Mouse (Mus musculus): Measurements from ENCODE around the gene Src. TPM values are rescaled to one million over a fixed set of nuclear protein-coding genes. Genes with fewer than 3 reads are reported as not detected.

Src gene
- polyA plus RNA-seq, 1 experiment from 2014 or later, result 20.9 TPM

GRCm38 (mm10) chr2:157463887-157464745 is 45.9 kb downstream of the Src start:
- H3K36me3 ChIP-seq (ENCODE audit: control insufficient read depth, insufficient read depth, low read length), result peaks cover 24% of the 10 kb centered on the region
- peak overlapping the region; percentile 54 for H3K9ac ChIP-seq (ENCODE audit: low read length)
- 38% methylated on average over 16 of the region's 16 CpGs for WGBS
- H3K4me1 ChIP-seq (replicated peaks; ENCODE audit: control insufficient read depth, insufficient read depth, low read length), result peaks cover 46% of the 10 kb centered on the region
- H3K27ac ChIP-seq (ENCODE audit: low read length), result peak overlapping the region; percentile 88
- H3K9me3 ChIP-seq (ENCODE audit: control insufficient read depth, low read length), result no peaks in the 10 kb centered on the region
- no peak overlapping the region for H3K4me3 ChIP-seq (ENCODE audit: low read length)
- no peaks in the 10 kb centered on the region for H3K27me3 ChIP-seq (ENCODE audit: control insufficient read depth, insufficient read depth, low read depth, low read length)
- H3K4me2 ChIP-seq (ENCODE audit: low read depth, low read length), result peak overlapping the region; percentile 6; the same call in 1 of the 2 replicates
- ATAC-seq (ENCODE audit: low read depth), result peak; percentile 3

- Histone ChIP-seq H3K36me3 (ENCODE audit: control insufficient read depth, insufficient read depth, low read length) (peaks cover 28% of the 10 kb centered on the region), H3K4me2 (ENCODE audit: low read depth, low read length) (peak overlapping the region; percentile 6; the same call in 1 of the 2 replicates), H3K27ac (ENCODE audit: low read length) (peak overlapping the region; percentile 88), H3K4me1 (replicated peaks; ENCODE audit: control insufficient read depth, insufficient read depth, low read length) (peaks cover 44% of the 10 kb centered on the region), H3K9me3 (ENCODE audit: control insufficient read depth, low read length) (no peaks in the 10 kb centered on the region), H3K4me3 (ENCODE audit: low read length) (no peak overlapping the region), H3K27me3 (ENCODE audit: control insufficient read depth, insufficient read depth, low read depth, low read length) (no peaks in the 10 kb centered on the region), H3K9ac (ENCODE audit: low read length) (peak overlapping the region; percentile 54)
- 12% methylated on average over 11 of the region's 12 CpGs for WGBS
- ATAC-seq (ENCODE audit: low read depth), result peak; percentile 92
These were observed 46.5 kb downstream of the Src start for GRCm38 (mm10) chr2:157464746-157465126.

DNA sequence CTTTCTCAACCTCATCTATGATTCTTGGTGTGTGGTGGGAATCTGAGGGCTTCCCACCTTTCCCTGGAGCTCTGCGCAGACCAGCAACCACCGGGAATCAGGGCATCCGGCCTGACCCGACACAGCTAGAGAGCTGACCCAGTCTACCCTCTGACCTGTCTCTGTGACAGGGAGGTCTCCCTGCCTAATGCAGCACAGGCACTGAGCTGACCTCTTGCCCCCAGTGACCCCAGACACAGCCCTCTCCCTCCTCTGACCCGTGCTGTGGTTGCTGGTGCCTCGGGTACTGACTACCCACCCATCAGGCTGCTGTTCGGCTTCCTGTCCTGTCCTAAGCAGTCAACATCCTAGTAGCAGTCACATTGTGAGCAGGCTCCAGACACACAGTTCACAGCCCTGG is 48.6 kb downstream of the Src start:
- Histone ChIP-seq H3K4me1 (replicated peaks; ENCODE audit: control insufficient read depth, insufficient read depth, low read length) (peaks cover 44% of the 10 kb centered on the region), H3K4me3 (ENCODE audit: low read length) (no peak overlapping the region), H3K9me3 (ENCODE audit: control insufficient read depth, low read length) (no peaks in the 10 kb centered on the region), H3K36me3 (ENCODE audit: control insufficient read depth, insufficient read depth, low read length) (peaks cover 27% of the 10 kb centered on the region), H3K27ac (ENCODE audit: low read length) (no peak overlapping the region), H3K9ac (ENCODE audit: low read length) (no peak overlapping the region), H3K27me3 (ENCODE audit: control insufficient read depth, insufficient read depth, low read depth, low read length) (no peaks in the 10 kb centered on the region), H3K4me2 (ENCODE audit: low read depth, low read length) (no peak overlapping the region)
- 61% methylated on average over 7 of the region's 7 CpGs for WGBS
- no peak for ATAC-seq (ENCODE audit: low read depth)

DNA sequence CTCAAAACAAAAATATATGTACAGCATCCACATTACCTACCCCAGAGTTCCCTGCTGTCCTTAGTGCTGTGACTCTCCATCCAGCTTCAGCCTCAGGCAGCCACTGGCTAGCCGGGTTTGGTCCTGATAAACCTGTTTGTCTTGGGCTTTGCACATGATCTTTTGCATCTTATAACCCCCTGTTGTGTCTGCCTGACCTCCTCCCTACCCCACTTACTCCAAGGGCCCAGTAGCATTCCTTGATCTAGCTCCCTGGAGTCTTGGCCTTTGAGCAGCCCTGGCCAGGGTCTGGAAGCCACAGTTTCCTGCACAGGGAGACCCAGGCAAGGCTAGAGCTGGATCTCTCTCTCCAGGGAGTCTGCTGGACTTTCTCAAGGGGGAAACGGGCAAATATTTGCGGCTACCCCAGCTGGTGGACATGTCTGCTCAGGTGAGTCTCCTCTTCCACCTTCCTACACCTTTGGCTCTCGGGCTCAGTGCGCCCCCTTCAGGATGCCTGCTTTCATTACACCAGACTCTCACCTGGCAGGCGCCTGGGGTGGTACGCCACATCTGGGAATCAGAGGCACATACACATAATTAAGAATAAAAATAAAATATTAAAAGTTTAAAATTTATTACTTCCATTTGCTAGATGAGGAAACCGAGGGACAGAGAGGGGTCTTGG is 50.0 kb downstream of the Src start:
- Histone ChIP-seq H3K4me2 (ENCODE audit: low read depth, low read length) (no peak overlapping the region), H3K4me1 (replicated peaks; ENCODE audit: control insufficient read depth, insufficient read depth, low read length) (peaks cover 30% of the 10 kb centered on the region), H3K36me3 (ENCODE audit: control insufficient read depth, insufficient read depth, low read length) (peaks cover 24% of the 10 kb centered on the region), H3K27me3 (ENCODE audit: control insufficient read depth, insufficient read depth, low read depth, low read length) (no peaks in the 10 kb centered on the region), H3K4me3 (ENCODE audit: low read length) (no peak overlapping the region), H3K9ac (ENCODE audit: low read length) (no peak overlapping the region), H3K9me3 (ENCODE audit: control insufficient read depth, low read length) (no peaks in the 10 kb centered on the region), H3K27ac (ENCODE audit: low read length) (no peak overlapping the region)
- no peak for ATAC-seq (ENCODE audit: low read depth)
- WGBS, result 69% methylated on average over 8 of the region's 8 CpGs

- Histone ChIP-seq H3K9me3 (ENCODE audit: control insufficient read depth, low read length) (no peaks in the 10 kb centered on the region), H3K27me3 (ENCODE audit: control insufficient read depth, insufficient read depth, low read depth, low read length) (no peaks in the 10 kb centered on the region), H3K9ac (ENCODE audit: low read length) (no peak overlapping the region), H3K4me1 (replicated peaks; ENCODE audit: control insufficient read depth, insufficient read depth, low read length) (peaks cover 16% of the 10 kb centered on the region), H3K36me3 (ENCODE audit: control insufficient read depth, insufficient read depth, low read length) (peaks cover 22% of the 10 kb centered on the region), H3K27ac (ENCODE audit: low read length) (peak overlapping the region; percentile 57), H3K4me3 (ENCODE audit: low read length) (no peak overlapping the region), H3K4me2 (ENCODE audit: low read depth, low read length) (no peak overlapping the region)
- WGBS, result 55% methylated on average over 7 of the region's 7 CpGs
- peak; percentile 19; the same call in 1 of the 2 replicates for ATAC-seq (ENCODE audit: low read depth)
These were observed 53.0 kb downstream of the Src start for GRCm38 (mm10) chr2:157471292-157471691.

GRCm38 (mm10) chr2:157471737-157472136 is 53.5 kb downstream of the Src start:
- peaks cover 19% of the 10 kb centered on the region for H3K36me3 ChIP-seq (ENCODE audit: control insufficient read depth, insufficient read depth, low read length)
- 35% methylated on average over 6 of the region's 6 CpGs for WGBS
- no peak overlapping the region for H3K9ac ChIP-seq (ENCODE audit: low read length)
- H3K4me2 ChIP-seq (ENCODE audit: low read depth, low read length), result no peak overlapping the region
- H3K27ac ChIP-seq (ENCODE audit: low read length), result peak overlapping the region; percentile 57
- peaks cover 16% of the 10 kb centered on the region for H3K4me1 ChIP-seq (replicated peaks; ENCODE audit: control insufficient read depth, insufficient read depth, low read length)
- no peaks in the 10 kb centered on the region for H3K27me3 ChIP-seq (ENCODE audit: control insufficient read depth, insufficient read depth, low read depth, low read length)
- H3K9me3 ChIP-seq (ENCODE audit: control insufficient read depth, low read length), result no peaks in the 10 kb centered on the region
- peak; percentile 22 for ATAC-seq (ENCODE audit: low read depth)
- no peak overlapping the region for H3K4me3 ChIP-seq (ENCODE audit: low read length)

DNA sequence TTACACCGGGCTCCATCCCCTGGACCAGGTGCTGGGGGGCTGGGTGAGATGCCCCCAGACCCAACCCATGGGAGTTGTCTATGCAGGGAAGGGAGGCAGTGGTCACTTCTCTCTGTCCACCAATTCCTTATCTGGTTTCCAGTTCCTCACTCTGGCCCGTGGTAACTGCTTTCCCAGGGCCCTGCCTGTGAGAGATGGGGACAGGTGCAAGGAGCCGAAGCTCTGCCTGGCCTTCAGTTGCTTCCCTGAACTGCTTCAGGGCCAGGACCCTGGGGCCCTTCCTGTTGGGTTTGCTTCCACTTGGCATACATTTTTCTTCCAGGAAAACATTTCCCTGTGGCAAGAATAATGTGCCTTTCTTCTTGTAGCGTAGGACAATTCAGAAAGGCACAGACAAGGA is 54.2 kb downstream of the Src start:
- WGBS, result 59% methylated on average over 4 of the region's 4 CpGs
- no peak for ATAC-seq (ENCODE audit: low read depth)
- peak overlapping the region; percentile 30; the same call in 1 of the 2 replicates for H3K27ac ChIP-seq (ENCODE audit: low read length)

GRCm38 (mm10) chr2:157474269-157474729 is 56.1 kb downstream of the Src start:
- Histone ChIP-seq H3K9me3 (ENCODE audit: control insufficient read depth, low read length) (no peaks in the 10 kb centered on the region), H3K27ac (ENCODE audit: low read length) (0 out of 2 replicates have a peak overlapping the region, but pooled peaks have one; percentile 7), H3K36me3 (ENCODE audit: control insufficient read depth, insufficient read depth, low read length) (0 out of 2 replicates have a peak, but pooled peaks cover 6% of the 10 kb centered on the region), H3K4me2 (ENCODE audit: low read depth, low read length) (no peak overlapping the region), H3K9ac (ENCODE audit: low read length) (no peak overlapping the region), H3K4me1 (replicated peaks; ENCODE audit: control insufficient read depth, insufficient read depth, low read length) (peaks cover 16% of the 10 kb centered on the region), H3K27me3 (ENCODE audit: control insufficient read depth, insufficient read depth, low read depth, low read length) (no peaks in the 10 kb centered on the region), H3K4me3 (ENCODE audit: low read length) (no peak overlapping the region)
- ATAC-seq (ENCODE audit: low read depth), result peak; percentile 31; the same call in 1 of the 2 replicates
- 29% methylated on average over 6 of the region's 6 CpGs for WGBS

More for the DNA sequence above, 54.2 kb downstream of the Src start:
- no peak overlapping the region for H3K4me3 ChIP-seq (ENCODE audit: low read length)
- H3K9me3 ChIP-seq (ENCODE audit: control insufficient read depth, low read length), result no peaks in the 10 kb centered on the region
- peaks cover 16% of the 10 kb centered on the region for H3K4me1 ChIP-seq (replicated peaks; ENCODE audit: control insufficient read depth, insufficient read depth, low read length)
- no peak overlapping the region for H3K4me2 ChIP-seq (ENCODE audit: low read depth, low read length)
- H3K9ac ChIP-seq (ENCODE audit: low read length), result no peak overlapping the region
- H3K27me3 ChIP-seq (ENCODE audit: control insufficient read depth, insufficient read depth, low read depth, low read length), result no peaks in the 10 kb centered on the region
- H3K36me3 ChIP-seq (ENCODE audit: control insufficient read depth, insufficient read depth, low read length), result peaks cover 13% of the 10 kb centered on the region
